Mouse (Mus musculus): ENCODE measurements around the gene Adcy2.

Adcy2 gene

GRCm38 (mm10) chr13:68828441-68828840, 170.9 kb downstream of the Adcy2 start:
- no peak for DNase-seq (ENCODE audit: low spot score in 2 of 2)

- no peak for DNase-seq (ENCODE audit: low spot score in 2 of 2)
Observed at GRCm38 (mm10) chr13:68826461-68826860, 172.9 kb downstream of the Adcy2 start.

- DNase-seq (ENCODE audit: low spot score in 2 of 2) = no peak
Observed at GRCm38 (mm10) chr13:68820858-68821579, 178.3 kb downstream of the Adcy2 start.

- DNase-seq (ENCODE audit: low spot score in 2 of 2) = peak; percentile 27 to 50
Observed at GRCm38 (mm10) chr13:68815704-68816477, 183.4 kb downstream of the Adcy2 start.

- DNase-seq (ENCODE audit: low spot score in 2 of 2) = no peak
Observed at GRCm38 (mm10) chr13:68811185-68811584, 188.2 kb downstream of the Adcy2 start.

- DNase-seq (ENCODE audit: low spot score in 2 of 2) = no peak
Observed at GRCm38 (mm10) chr13:68799777-68800176, 199.6 kb downstream of the Adcy2 start.

GRCm38 (mm10) chr13:68793286-68793685, 206.1 kb downstream of the Adcy2 start:
- DNase-seq (ENCODE audit: low spot score in 2 of 2) = no peak

- no peak for DNase-seq (ENCODE audit: low spot score in 2 of 2)
Observed at GRCm38 (mm10) chr13:68787286-68788061, 211.9 kb downstream of the Adcy2 start.

GRCm38 (mm10) chr13:68783096-68783495, 216.2 kb downstream of the Adcy2 start:
- no peak for DNase-seq (ENCODE audit: low spot score in 2 of 2)

GRCm38 (mm10) chr13:68778011-68778672, 221.2 kb downstream of the Adcy2 start:
- no peak for DNase-seq (ENCODE audit: low spot score in 2 of 2)

- DNase-seq (ENCODE audit: low spot score in 2 of 2) = no peak
Observed at GRCm38 (mm10) chr13:68773599-68774211, 225.6 kb downstream of the Adcy2 start.

GRCm38 (mm10) chr13:68768588-68768987, 230.8 kb downstream of the Adcy2 start:
- DNase-seq (ENCODE audit: low spot score in 2 of 2) = no peak

GRCm38 (mm10) chr13:68765896-68766578, 233.3 kb downstream of the Adcy2 start:
- no peak for DNase-seq (ENCODE audit: low spot score in 2 of 2)

GRCm38 (mm10) chr13:68764614-68765013, 234.7 kb downstream of the Adcy2 start:
- no peak for DNase-seq (ENCODE audit: low spot score in 2 of 2)

- DNase-seq (ENCODE audit: low spot score in 2 of 2) = peak in 1 of 2 experiments; percentile 12
Observed at GRCm38 (mm10) chr13:68749801-68750200, 249.5 kb downstream of the Adcy2 start.

- no peak for DNase-seq (ENCODE audit: low spot score in 2 of 2)
Observed at GRCm38 (mm10) chr13:68749370-68749769, 250.0 kb downstream of the Adcy2 start.

- DNase-seq (ENCODE audit: low spot score in 2 of 2) = no peak
Observed at GRCm38 (mm10) chr13:68745426-68745825, 253.9 kb downstream of the Adcy2 start.

- DNase-seq (ENCODE audit: low spot score in 2 of 2) = no peak
Observed at GRCm38 (mm10) chr13:68712661-68713060, 286.7 kb downstream of the Adcy2 start.

- DNase-seq (ENCODE audit: low spot score in 2 of 2) = peak; percentile 47 to 59
Observed at GRCm38 (mm10) chr13:68707296-68707747, 292.0 kb downstream of the Adcy2 start.

GRCm38 (mm10) chr13:68684919-68685318, 314.4 kb downstream of the Adcy2 start:
- DNase-seq (ENCODE audit: low spot score in 2 of 2) = no peak

GRCm38 (mm10) chr13:68680429-68680828, 318.9 kb downstream of the Adcy2 start:
- DNase-seq (ENCODE audit: low spot score in 2 of 2) = no peak

Data from frontal cortex, postnatal 10 days (tissue).